Mouse (Mus musculus) lung, postnatal 0 days (tissue): ENCODE data around the gene Lpp. TPM values are rescaled to one million over a fixed set of nuclear protein-coding genes. Genes with fewer than 3 reads are reported as not detected.
A peak's percentile ranks its signal among the peaks of the same experiment; 100 is the strongest.

Experiments used
- ATAC-seq: fragments of 200-750 bp; cut with Nextera tagmentation; 2 replicates; pipeline ENCODE4 v1.8.0; 2017; ENCODE audit warnings: moderate library complexity
- DNase-seq: peaks from one replicate; pipeline ENCODE4 v3.0.0-alpha.2; 2016; ENCODE audit warnings: low spot score
- H3K27ac ChIP-seq: fragments of 300-500 bp; sonication (generic); 2 replicates; pipeline ENCODE4 v1.5.1; 2014; ENCODE audit warnings: antibody characterized with exemption, mild to moderate bottlenecking, low read length, mixed read lengths
- H3K27me3 ChIP-seq: fragments of 300-500 bp; sonication (generic); replicated peaks from 2 replicates; pipeline ENCODE4 v1.6.1; 2014; ENCODE audit warnings: low read length, mixed read lengths; ENCODE audit not compliant: insufficient read depth
- H3K36me3 ChIP-seq: fragments of 300-500 bp; sonication (generic); 2 replicates; pipeline ENCODE4 v1.6.1; 2014; ENCODE audit warnings: low read length, mixed read lengths; ENCODE audit not compliant: insufficient read depth
- H3K4me1 ChIP-seq: fragments of 300-500 bp; sonication (generic); 2 replicates; pipeline ENCODE4 v1.6.1; 2014; ENCODE audit warnings: antibody characterized with exemption, low read depth, low read length, mixed read lengths; ENCODE audit not compliant: insufficient read depth
- H3K4me2 ChIP-seq: fragments of 300-500 bp; sonication (generic); replicated peaks from 2 replicates; pipeline ENCODE4 v1.6.1; 2014; ENCODE audit warnings: low read depth, mild to moderate bottlenecking, low read length, moderate library complexity, mixed read lengths
- H3K4me3 ChIP-seq: fragments of 300-500 bp; sonication (generic); 2 replicates; pipeline ENCODE4 v1.5.1; 2014; ENCODE audit warnings: low read depth, low read length
- H3K9ac ChIP-seq: fragments of 300-500 bp; sonication (generic); replicated peaks from 2 replicates; pipeline ENCODE4 v1.6.1; 2014; ENCODE audit warnings: low read depth, mild to moderate bottlenecking
- H3K9me3 ChIP-seq: fragments of 300-500 bp; sonication (generic); 2 replicates; pipeline ENCODE4 v1.6.1; 2016; ENCODE audit warnings: low read length, mixed read lengths
- CTCF ChIP-seq: IDR thresholded peaks from 2 replicates; pipeline ENCODE4 v1.5.1; 2016; ENCODE audit warnings: antibody characterized with exemption, mild to moderate bottlenecking
- EP300 ChIP-seq: IDR thresholded peaks from 2 replicates; pipeline ENCODE4 v1.6.1; 2016; ENCODE audit warnings: antibody characterized with exemption, mild to moderate bottlenecking, control low read depth
- WGBS: fragments of 180-500 bp; shearing (Covaris S2); extraction: QIAGEN DNeasy Blood & Tissue Kit; methylation state at CpG from one replicate; pipeline ENCODE4 v1.1.7; 2014; 5-methylcytosine and 5-hydroxymethylcytosine counted together
- polyA plus RNA-seq: library from polyadenylated mRNA; unstranded; fragments of >200 nt; fragmentation: Nextera tagmentation; extraction: Ambion mirVana; gene quantifications from 2 replicates; pipeline ENCODE4 v1.2.1, GENCODE M21; 2015

Gene Lpp
- polyA plus RNA-seq, 1 experiment from 2014 or later, result 36.8 TPM

GRCm38 (mm10) chr16:24664131-24664530 is 270.8 kb downstream of the Lpp start:
- H3K27ac ChIP-seq, result no peak overlapping the region
- no peak overlapping the region for H3K9ac ChIP-seq
- no peak for ATAC-seq
- no peaks in the 10 kb centered on the region for H3K27me3 ChIP-seq
- H3K4me3 ChIP-seq, result no peak overlapping the region
- no peak for DNase-seq
- H3K9me3 ChIP-seq, result no peaks in the 10 kb centered on the region
- no peaks in the 10 kb centered on the region for H3K36me3 ChIP-seq
- H3K4me2 ChIP-seq, result no peak overlapping the region
- no peaks in the 10 kb centered on the region for H3K4me1 ChIP-seq
- TF ChIP-seq EP300 (no peak), CTCF (no peak)

- Histone ChIP-seq H3K27me3 (no peaks in the 10 kb centered on the region), H3K36me3 (no peaks in the 10 kb centered on the region), H3K4me3 (no peak overlapping the region), H3K9me3 (no peaks in the 10 kb centered on the region), H3K27ac (no peak overlapping the region), H3K4me1 (no peaks in the 10 kb centered on the region), H3K9ac (no peak overlapping the region), H3K4me2 (no peak overlapping the region)
- 65% methylated on average over 5 of the region's 5 CpGs for WGBS
- DNase-seq (peak; percentile 26), ATAC-seq (peak; percentile 62)
- TF ChIP-seq CTCF, result no peak
- TF ChIP-seq EP300, result no peak
These were observed 276.6 kb downstream of the Lpp start for GRCm38 (mm10) chr16:24669718-24670460.

- no peak overlapping the region for H3K4me2 ChIP-seq
- H3K9ac ChIP-seq, result no peak overlapping the region
- no peak overlapping the region for H3K27ac ChIP-seq
- H3K36me3 ChIP-seq, result 0 out of 2 replicates have a peak, but pooled peaks cover 8% of the 10 kb centered on the region
- DNase-seq (no peak), ATAC-seq (no peak)
- no peaks in the 10 kb centered on the region for H3K9me3 ChIP-seq
- TF ChIP-seq CTCF, result no peak
- TF ChIP-seq EP300, result no peak
- H3K27me3 ChIP-seq, result no peaks in the 10 kb centered on the region
- H3K4me3 ChIP-seq, result no peak overlapping the region
- H3K4me1 ChIP-seq, result no peaks in the 10 kb centered on the region
These were observed 285.6 kb downstream of the Lpp start for GRCm38 (mm10) chr16:24678942-24679341.

GRCm38 (mm10) chr16:24695062-24695461 is 301.8 kb downstream of the Lpp start:
- Histone ChIP-seq H3K27me3 (no peaks in the 10 kb centered on the region), H3K9ac (no peak overlapping the region), H3K4me2 (no peak overlapping the region), H3K27ac (no peak overlapping the region), H3K9me3 (no peaks in the 10 kb centered on the region), H3K4me3 (no peak overlapping the region), H3K36me3 (no peaks in the 10 kb centered on the region), H3K4me1 (no peaks in the 10 kb centered on the region)
- ATAC-seq (no peak), DNase-seq (no peak)
- 82% methylated on average over 4 of the region's 4 CpGs for WGBS
- TF ChIP-seq EP300 (no peak), CTCF (no peak)

GRCm38 (mm10) chr16:24704215-24704614 is 310.9 kb downstream of the Lpp start:
- Histone ChIP-seq H3K4me3 (no peak overlapping the region), H3K4me2 (no peak overlapping the region), H3K9ac (no peak overlapping the region), H3K9me3 (no peaks in the 10 kb centered on the region), H3K27ac (no peak overlapping the region), H3K27me3 (no peaks in the 10 kb centered on the region), H3K4me1 (no peaks in the 10 kb centered on the region), H3K36me3 (no peaks in the 10 kb centered on the region)
- DNase-seq (no peak), ATAC-seq (no peak)
- WGBS, result 72% methylated on average over 3 of the region's 3 CpGs
- TF ChIP-seq CTCF, result no peak
- TF ChIP-seq EP300, result no peak

GRCm38 (mm10) chr16:24723641-24724040 is 330.3 kb downstream of the Lpp start:
- H3K4me3 ChIP-seq, result no peak overlapping the region
- H3K9me3 ChIP-seq, result no peaks in the 10 kb centered on the region
- no peaks in the 10 kb centered on the region for H3K4me1 ChIP-seq
- no peaks in the 10 kb centered on the region for H3K36me3 ChIP-seq
- no peak overlapping the region for H3K4me2 ChIP-seq
- WGBS, result 85% methylated on average over 4 of the region's 4 CpGs
- H3K27ac ChIP-seq, result no peak overlapping the region
- no peak overlapping the region for H3K9ac ChIP-seq
- ATAC-seq (no peak), DNase-seq (no peak)
- H3K27me3 ChIP-seq, result no peaks in the 10 kb centered on the region
- TF ChIP-seq EP300 (no peak), CTCF (no peak)
